Mouse (Mus musculus): Measurements from ENCODE around the gene Rapgef4. TPM values are rescaled to one million over a fixed set of nuclear protein-coding genes. Genes with fewer than 3 reads are reported as not detected.

Rapgef4 gene
- polyA plus RNA-seq, 1 experiment, result 9.2 TPM

DNA sequence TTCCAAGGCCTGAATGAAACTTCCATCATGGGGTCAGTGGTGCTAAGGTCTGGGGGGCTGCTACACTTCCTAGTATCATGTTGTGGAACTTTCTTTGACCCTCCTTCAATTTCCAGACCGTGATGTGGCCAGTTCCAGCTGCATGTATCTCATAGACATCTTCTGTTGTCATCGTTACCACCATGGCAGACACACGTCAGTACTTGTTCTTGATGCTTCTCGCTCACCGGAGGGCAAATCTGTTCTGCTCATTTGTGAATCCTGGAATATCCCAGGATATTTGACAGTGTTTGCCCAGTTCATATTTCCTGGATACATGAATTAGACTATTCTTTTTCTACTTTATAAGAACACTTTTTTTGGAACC is 39.3 kb upstream of the Rapgef4 start:
- Histone ChIP-seq H3K27ac (ENCODE audit: control insufficient read depth, insufficient read depth, low read length) (peak overlapping the region; percentile 39; the same call in 1 of the 2 replicates), H3K4me3 (ENCODE audit: control insufficient read depth, insufficient read depth, low read length) (no peak overlapping the region), H3K27me3 (ENCODE audit: control insufficient read depth, insufficient read depth, low read length) (no peaks in the 10 kb centered on the region), H3K4me1 (replicated peaks; ENCODE audit: control insufficient read depth, insufficient read depth, low read length) (peaks cover 3% of the 10 kb centered on the region), H3K36me3 (ENCODE audit: control insufficient read depth, insufficient read depth, low read length) (no peaks in the 10 kb centered on the region)
- 82% methylated on average over 5 of the region's 5 CpGs for WGBS
- TF ChIP-seq POLR2A (IDR thresholded peaks at IDR 0.05; ENCODE audit: control insufficient read depth, extremely low read depth, insufficient read depth, low read length, poor library complexity) (no peak), CTCF (IDR thresholded peaks at IDR 0.05; ENCODE audit: borderline replicate concordance, control insufficient read depth, extremely low read depth, insufficient read depth, low read length, poor library complexity) (no peak)
- no peak for DNase-seq

- H3K4me1 ChIP-seq (replicated peaks; ENCODE audit: control insufficient read depth, insufficient read depth, low read length), result no peaks in the 10 kb centered on the region
- H3K27me3 ChIP-seq (ENCODE audit: control insufficient read depth, insufficient read depth, low read length), result no peaks in the 10 kb centered on the region
- TF ChIP-seq CTCF (IDR thresholded peaks at IDR 0.05; ENCODE audit: borderline replicate concordance, control insufficient read depth, extremely low read depth, insufficient read depth, low read length, poor library complexity), result no peak
- TF ChIP-seq POLR2A (IDR thresholded peaks at IDR 0.05; ENCODE audit: control insufficient read depth, extremely low read depth, insufficient read depth, low read length, poor library complexity), result no peak
- WGBS, result 98% methylated on average over 4 of the region's 4 CpGs
- H3K27ac ChIP-seq (ENCODE audit: control insufficient read depth, insufficient read depth, low read length), result no peak overlapping the region
- no peak overlapping the region for H3K4me3 ChIP-seq (ENCODE audit: control insufficient read depth, insufficient read depth, low read length)
- no peak for DNase-seq
- no peaks in the 10 kb centered on the region for H3K36me3 ChIP-seq (ENCODE audit: control insufficient read depth, insufficient read depth, low read length)
Measured at GRCm38 (mm10) chr2:71951212-71951611, 29.8 kb upstream of the Rapgef4 start.

- Histone ChIP-seq H3K27ac (ENCODE audit: control insufficient read depth, insufficient read depth, low read length) (no peak overlapping the region), H3K27me3 (ENCODE audit: control insufficient read depth, insufficient read depth, low read length) (no peaks in the 10 kb centered on the region), H3K4me1 (replicated peaks; ENCODE audit: control insufficient read depth, insufficient read depth, low read length) (no peaks in the 10 kb centered on the region), H3K36me3 (ENCODE audit: control insufficient read depth, insufficient read depth, low read length) (no peaks in the 10 kb centered on the region), H3K4me3 (ENCODE audit: control insufficient read depth, insufficient read depth, low read length) (no peak overlapping the region)
- DNase-seq, result peak; percentile 44
- TF ChIP-seq POLR2A (IDR thresholded peaks at IDR 0.05; ENCODE audit: control insufficient read depth, extremely low read depth, insufficient read depth, low read length, poor library complexity) (no peak), CTCF (IDR thresholded peaks at IDR 0.05; ENCODE audit: borderline replicate concordance, control insufficient read depth, extremely low read depth, insufficient read depth, low read length, poor library complexity) (no peak)
- 40% methylated on average over 8 of the region's 8 CpGs for WGBS
Measured at GRCm38 (mm10) chr2:71955637-71956036, 25.4 kb upstream of the Rapgef4 start.

DNA sequence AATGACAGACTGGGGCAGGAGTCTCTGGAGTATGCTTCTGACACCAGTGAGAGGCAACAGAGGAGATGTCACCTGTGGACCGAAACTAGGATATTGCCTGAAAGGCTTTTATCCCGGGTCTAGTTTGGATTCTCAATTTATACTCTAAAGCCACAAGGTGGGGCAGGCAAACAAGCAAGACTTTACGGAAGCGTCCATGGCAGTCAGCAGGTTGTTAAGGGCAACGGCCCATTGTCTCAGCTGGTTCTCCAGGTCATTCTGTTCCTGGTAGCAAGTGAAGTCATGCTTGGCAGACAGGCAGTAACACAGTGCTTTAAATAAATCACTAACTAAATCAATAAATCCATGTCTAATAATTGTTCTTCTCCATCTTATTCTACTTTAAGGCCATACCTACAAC is 24.6 kb upstream of the Rapgef4 start:
- 82% methylated on average over 5 of the region's 5 CpGs for WGBS
- TF ChIP-seq CTCF (IDR thresholded peaks at IDR 0.05; ENCODE audit: borderline replicate concordance, control insufficient read depth, extremely low read depth, insufficient read depth, low read length, poor library complexity), result no peak
- no peak for TF ChIP-seq POLR2A (IDR thresholded peaks at IDR 0.05; ENCODE audit: control insufficient read depth, extremely low read depth, insufficient read depth, low read length, poor library complexity)
- Histone ChIP-seq H3K4me1 (replicated peaks; ENCODE audit: control insufficient read depth, insufficient read depth, low read length) (no peaks in the 10 kb centered on the region), H3K4me3 (ENCODE audit: control insufficient read depth, insufficient read depth, low read length) (no peak overlapping the region), H3K27me3 (ENCODE audit: control insufficient read depth, insufficient read depth, low read length) (no peaks in the 10 kb centered on the region), H3K36me3 (ENCODE audit: control insufficient read depth, insufficient read depth, low read length) (no peaks in the 10 kb centered on the region), H3K27ac (ENCODE audit: control insufficient read depth, insufficient read depth, low read length) (no peak overlapping the region)
- no peak for DNase-seq

DNA sequence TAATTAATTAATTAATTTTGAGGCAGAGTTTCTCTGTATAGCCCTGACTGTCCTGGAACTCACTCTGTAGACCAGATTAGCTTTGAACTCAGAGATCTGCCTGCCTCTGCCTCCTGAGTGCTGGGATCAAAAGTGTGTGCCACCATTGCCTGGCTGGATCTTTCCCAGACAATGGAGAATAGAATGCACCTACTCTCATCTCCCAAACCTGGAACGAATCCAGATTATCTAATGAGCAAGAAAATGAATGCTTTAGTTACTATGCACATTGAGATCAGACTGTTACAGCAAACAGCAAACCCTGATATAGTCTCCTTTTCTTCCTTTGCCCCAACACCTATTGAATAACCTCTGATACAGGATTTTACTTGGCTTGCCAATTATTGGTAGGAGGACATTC is 23.1 kb upstream of the Rapgef4 start:
- 89% methylated on average over 1 of the region's 1 CpGs for WGBS
- TF ChIP-seq CTCF (IDR thresholded peaks at IDR 0.05; ENCODE audit: borderline replicate concordance, control insufficient read depth, extremely low read depth, insufficient read depth, low read length, poor library complexity) (no peak), POLR2A (IDR thresholded peaks at IDR 0.05; ENCODE audit: control insufficient read depth, extremely low read depth, insufficient read depth, low read length, poor library complexity) (no peak)
- Histone ChIP-seq H3K27ac (ENCODE audit: control insufficient read depth, insufficient read depth, low read length) (no peak overlapping the region), H3K4me1 (replicated peaks; ENCODE audit: control insufficient read depth, insufficient read depth, low read length) (no peaks in the 10 kb centered on the region), H3K4me3 (ENCODE audit: control insufficient read depth, insufficient read depth, low read length) (no peak overlapping the region), H3K36me3 (ENCODE audit: control insufficient read depth, insufficient read depth, low read length) (no peaks in the 10 kb centered on the region), H3K27me3 (ENCODE audit: control insufficient read depth, insufficient read depth, low read length) (no peaks in the 10 kb centered on the region)
- no peak for DNase-seq

- Histone ChIP-seq H3K4me3 (ENCODE audit: control insufficient read depth, insufficient read depth, low read length) (no peak overlapping the region), H3K36me3 (ENCODE audit: control insufficient read depth, insufficient read depth, low read length) (no peaks in the 10 kb centered on the region), H3K4me1 (replicated peaks; ENCODE audit: control insufficient read depth, insufficient read depth, low read length) (no peaks in the 10 kb centered on the region), H3K27me3 (ENCODE audit: control insufficient read depth, insufficient read depth, low read length) (no peaks in the 10 kb centered on the region), H3K27ac (ENCODE audit: control insufficient read depth, insufficient read depth, low read length) (no peak overlapping the region)
- WGBS, result over 99% methylated on average over 3 of the region's 3 CpGs
- DNase-seq, result no peak
- TF ChIP-seq CTCF (IDR thresholded peaks at IDR 0.05; ENCODE audit: borderline replicate concordance, control insufficient read depth, extremely low read depth, insufficient read depth, low read length, poor library complexity) (no peak), POLR2A (IDR thresholded peaks at IDR 0.05; ENCODE audit: control insufficient read depth, extremely low read depth, insufficient read depth, low read length, poor library complexity) (no peak)
Measured at GRCm38 (mm10) chr2:71958393-71958792, 22.6 kb upstream of the Rapgef4 start.

- TF ChIP-seq POLR2A (IDR thresholded peaks at IDR 0.05; ENCODE audit: control insufficient read depth, extremely low read depth, insufficient read depth, low read length, poor library complexity), result no peak
- H3K4me1 ChIP-seq (replicated peaks; ENCODE audit: control insufficient read depth, insufficient read depth, low read length), result no peaks in the 10 kb centered on the region
Measured at GRCm38 (mm10) chr2:71964216-71964615, 16.8 kb upstream of the Rapgef4 start.

More at GRCm38 (mm10) chr2:71964216-71964615, 16.8 kb upstream of the Rapgef4 start:
- 77% methylated on average over 10 of the region's 10 CpGs for WGBS
- H3K36me3 ChIP-seq (ENCODE audit: control insufficient read depth, insufficient read depth, low read length), result no peaks in the 10 kb centered on the region
- DNase-seq, result no peak
- no peak overlapping the region for H3K27ac ChIP-seq (ENCODE audit: control insufficient read depth, insufficient read depth, low read length)
- no peaks in the 10 kb centered on the region for H3K27me3 ChIP-seq (ENCODE audit: control insufficient read depth, insufficient read depth, low read length)
- H3K4me3 ChIP-seq (ENCODE audit: control insufficient read depth, insufficient read depth, low read length), result no peak overlapping the region

Data from thymus, adult 2 months (tissue).